Mouse (Mus musculus) testis, adult 2 months (tissue): ENCODE results near the gene Urm1.

Experiments used
- CTCF ChIP-seq: fragments of 200-500 bp; IDR thresholded peaks from 2 replicates; pipeline ENCODE4 v1.5.1; 2012; ENCODE audit warnings: low read depth, mild to moderate bottlenecking, inconsistent platforms, low read length, moderate library complexity; ENCODE audit not compliant: control insufficient read depth, insufficient read depth, insufficient replicate concordance
- POLR2A ChIP-seq: fragments of 200-500 bp; IDR thresholded peaks from 2 replicates; pipeline ENCODE4 v1.6.1; 2012; ENCODE audit warnings: low read depth, mild to moderate bottlenecking, inconsistent platforms, low read length, moderate library complexity; ENCODE audit not compliant: control insufficient read depth

GRCm38 (mm10) chr2:29817426-29818232, 2.2 kb upstream of the Urm1 start:
- peak; percentile 68; the same call in 1 of the 2 replicates for TF ChIP-seq CTCF
- TF ChIP-seq POLR2A = no peak
